Mouse (Mus musculus) embryonic facial prominence, embryonic 11.5 days (tissue): ENCODE data around the gene Cdkn1b. TPM values are rescaled to one million over a fixed set of nuclear protein-coding genes. Genes with fewer than 3 reads are reported as not detected.

ENCODE experiments used
- ATAC-seq: fragments of 200-750 bp; cut with Nextera tagmentation; replicated peaks from 2 replicates; pipeline ENCODE4 v1.8.0; 2017; ENCODE audit warnings: low read depth; ENCODE audit not compliant: insufficient number of reproducible peaks, low FRiP score, low TSS enrichment
- DNase-seq: peaks from one replicate; pipeline ENCODE4 v3.0.0-alpha.2; 2015; ENCODE audit warnings: low spot score
- H3K27ac ChIP-seq: fragments of 300-500 bp; sonication (generic); replicated peaks from 2 replicates; pipeline ENCODE4 v1.5.1; 2014; ENCODE audit warnings: mild to moderate bottlenecking, low read depth, low read length, control low read depth
- H3K27me3 ChIP-seq: fragments of 300-500 bp; sonication (generic); 2 replicates; pipeline ENCODE4 v1.6.1; 2014; ENCODE audit warnings: mild to moderate bottlenecking, low read length, moderate library complexity, mixed read lengths; ENCODE audit not compliant: control insufficient read depth, insufficient read depth
- H3K36me3 ChIP-seq: fragments of 300-500 bp; sonication (generic); replicated peaks from 2 replicates; pipeline ENCODE4 v1.6.1; 2014; ENCODE audit warnings: low read depth, mild to moderate bottlenecking, low read length, moderate library complexity, mixed read lengths; ENCODE audit not compliant: control insufficient read depth, insufficient read depth
- H3K4me1 ChIP-seq: fragments of 300-500 bp; sonication (generic); 2 replicates; pipeline ENCODE4 v1.6.1; 2014; ENCODE audit warnings: low read length, mixed read lengths; ENCODE audit not compliant: control insufficient read depth, insufficient read depth
- H3K4me2 ChIP-seq: fragments of 300-500 bp; sonication (generic); 2 replicates; pipeline ENCODE4 v1.6.1; 2014; ENCODE audit warnings: low read depth, mild to moderate bottlenecking, control low read depth, low read length, moderate library complexity
- H3K4me3 ChIP-seq: fragments of 300-500 bp; sonication (generic); 2 replicates; pipeline ENCODE4 v1.5.1; 2014; ENCODE audit warnings: low read depth, low read length, control low read depth
- H3K9ac ChIP-seq: fragments of 300-500 bp; sonication (generic); replicated peaks from 2 replicates; pipeline ENCODE4 v1.6.1; 2014; ENCODE audit warnings: mild to moderate bottlenecking, control low read depth, low read length
- H3K9me3 ChIP-seq: fragments of 300-500 bp; sonication (generic); replicated peaks from 2 replicates; pipeline ENCODE4 v1.6.1; 2016; ENCODE audit warnings: mild to moderate bottlenecking, low read length, inconsistent platforms, mixed read lengths; ENCODE audit not compliant: control insufficient read depth
- WGBS: fragments of 180-500 bp; shearing (Covaris S2); extraction: QIAGEN DNeasy Blood & Tissue Kit; methylation state at CpG from one replicate; pipeline ENCODE4 v1.1.7; 2014; 5-methylcytosine and 5-hydroxymethylcytosine counted together
- polyA plus RNA-seq: library from polyadenylated mRNA; unstranded; fragments of >200 nt; fragmentation: Nextera tagmentation; extraction: Ambion mirVana; gene quantifications from 2 replicates; pipeline ENCODE4 v1.2.1, GENCODE M21; 2014

Gene Cdkn1b
- polyA plus RNA-seq, 1 experiment from 2014 or later, result 21.2 TPM

- WGBS, result 88% methylated on average over 2 of the region's 2 CpGs
- DNase-seq (no peak), ATAC-seq (no peak)
- Histone ChIP-seq H3K27ac (no peak overlapping the region), H3K9me3 (no peaks in the 10 kb centered on the region), H3K27me3 (no peaks in the 10 kb centered on the region), H3K9ac (no peak overlapping the region), H3K4me3 (no peak overlapping the region), H3K4me2 (no peak overlapping the region), H3K4me1 (no peaks in the 10 kb centered on the region), H3K36me3 (no peaks in the 10 kb centered on the region)
Observed at GRCm38 (mm10) chr6:134969498-134969897, 49.3 kb downstream of the Cdkn1b start.

DNA sequence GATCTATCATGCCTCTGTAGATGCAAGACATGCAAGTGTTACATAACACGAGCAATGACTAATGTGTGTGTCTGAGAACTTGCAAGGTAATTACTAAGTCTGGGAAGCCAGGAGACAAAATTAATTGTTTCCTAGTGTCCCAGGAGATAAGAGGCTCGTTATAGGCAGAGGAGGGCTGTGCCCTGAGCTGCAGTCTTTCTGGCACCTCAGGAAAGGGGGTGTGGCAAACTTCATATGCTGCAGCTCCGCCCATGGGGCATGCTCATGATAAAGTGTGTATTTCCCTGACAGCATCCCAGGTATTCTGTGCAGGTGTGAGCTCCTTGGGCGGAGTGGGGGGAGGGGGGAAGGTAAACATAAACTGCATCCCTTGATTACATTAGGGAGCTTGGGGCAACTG lies 51.9 kb downstream of the Cdkn1b start:
- H3K4me1 ChIP-seq, result no peaks in the 10 kb centered on the region
- no peaks in the 10 kb centered on the region for H3K9me3 ChIP-seq
- DNase-seq (no peak), ATAC-seq (no peak)
- H3K4me2 ChIP-seq, result no peak overlapping the region
- H3K27me3 ChIP-seq, result no peaks in the 10 kb centered on the region
- H3K27ac ChIP-seq, result no peak overlapping the region
- WGBS, result 54% methylated on average over 4 of the region's 4 CpGs
- no peak overlapping the region for H3K9ac ChIP-seq
- no peak overlapping the region for H3K4me3 ChIP-seq
- H3K36me3 ChIP-seq, result no peaks in the 10 kb centered on the region

Other genes with a start within 250 kb of the Cdkn1b start
- gene Dusp16, start 127.8 kb upstream of the Cdkn1b start, polyA plus RNA-seq, result 15.4 and 17.7 TPM in 2 replicates
- gene Crebl2, start 90.2 kb upstream of the Cdkn1b start, polyA plus RNA-seq, result 0.96 and 1.1 TPM in 2 replicates
- 13.2 and 19.2 TPM in 2 replicates for gene Gpr19, start 21.8 kb upstream of the Cdkn1b start, polyA plus RNA-seq
- 3.6 and 4.1 TPM in 2 replicates for gene Apold1, start 61.3 kb downstream of the Cdkn1b start, polyA plus RNA-seq
- gene Ddx47, start 91.2 kb downstream of the Cdkn1b start, polyA plus RNA-seq, result 116 and 125 TPM in 2 replicates
- gene Gprc5a, start 145.2 kb downstream of the Cdkn1b start, polyA plus RNA-seq, result 2.0 and 2.3 TPM in 2 replicates
- not detected in 2 replicates for gene Gprc5d, start 197.9 kb downstream of the Cdkn1b start, polyA plus RNA-seq